Comparison of ENCODE assay signal across 9 mouse cellular contexts in the genomic region with DNA sequence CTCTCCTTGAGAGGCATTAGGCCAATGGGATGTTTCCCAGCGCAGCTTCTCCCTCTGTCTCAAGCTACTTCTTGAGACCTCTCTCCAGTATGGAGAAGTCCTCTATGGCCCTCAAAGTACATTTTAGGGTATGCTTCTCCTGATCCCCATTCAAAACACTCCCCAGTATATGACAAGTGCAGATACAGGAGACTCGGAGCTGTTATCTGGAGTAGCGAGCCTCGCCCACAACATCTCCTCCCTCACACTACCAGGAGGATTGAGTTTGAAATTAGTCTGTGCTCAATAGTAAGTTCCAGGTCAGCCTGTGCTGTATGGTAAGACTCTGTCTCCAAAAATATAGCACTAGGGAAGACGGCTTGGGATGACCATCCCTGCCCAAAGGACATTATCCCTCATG. TPM values are rescaled to one million over a fixed set of nuclear protein-coding genes. Genes with fewer than 3 reads are reported as not detected.
"Had no signal": no experiment of that assay in that cellular context is flagged by ENCODE, and none has a peak within 500 bp of the region (broad histone marks: within the 10 kb centered on the region; RNA-seq: fewer than 3 reads in every experiment).

No protein-coding gene starts in this region.

- H3K4me2 ChIP-seq: limb, embryonic 13.5 days; midbrain, embryonic 13.5 days; neural tube, embryonic 15.5 days had no signal

- H3K27me3 ChIP-seq: limb, embryonic 13.5 days; midbrain, embryonic 13.5 days; neural tube, embryonic 15.5 days had no signal

- H3K4me3 ChIP-seq: limb, embryonic 13.5 days; midbrain, embryonic 13.5 days; myocyte; neural tube, embryonic 15.5 days had no signal

- H3K9ac ChIP-seq: limb, embryonic 13.5 days; midbrain, embryonic 13.5 days; neural tube, embryonic 15.5 days had no signal

- DNase-seq: kidney, adult 9 months; left cerebral cortex, postnatal 4 days; right cerebral cortex, adult 18-20 months had no signal

- H3K36me3 ChIP-seq: limb, embryonic 13.5 days; midbrain, embryonic 13.5 days; neural tube, embryonic 15.5 days had no signal

- H3K27ac ChIP-seq: limb, embryonic 13.5 days; midbrain, embryonic 13.5 days; neural tube, embryonic 15.5 days; stomach, postnatal 0 days had no signal

- H3K4me1 ChIP-seq: limb, embryonic 13.5 days had no signal

- ATAC-seq: intestine, postnatal 0 days; midbrain, embryonic 13.5 days had no signal

- H3K9me3 ChIP-seq: limb, embryonic 13.5 days; midbrain, embryonic 13.5 days; neural tube, embryonic 15.5 days had no signal

RNA-seq across cellular contexts. Expression of a gene that starts 59.4 kb away (rescaled TPM):
- polyA plus RNA-seq: midbrain, embryonic 13.5 days had no signal
